In genomic region chr3:40847018-40847417, GRCm38 (mm10) we compare ENCODE assay signal across 8 mouse cellular contexts. TPM values are rescaled to one million over a fixed set of nuclear protein-coding genes. Genes with fewer than 3 reads are reported as not detected.
A peak's percentile ranks its signal among the peaks of the same experiment; 100 is the strongest.
DNase-seq lines count a peak whose midpoint lies in the region; ATAC-seq and TF ChIP-seq lines count a peak whose summit lies in the region.
"Not testable (repeated sequence)": the region's sequence is repeated elsewhere in the genome, so short reads cannot be mapped to it uniquely, and the experiment has no call there.

No protein-coding gene starts in this region.

- TF ChIP-seq POLR2A in CH12.LX (IDR thresholded peaks at IDR 0.05; ENCODE audit: low read depth, low read length), result not testable (repeated sequence)

- H3K36me3 ChIP-seq in CH12.LX (replicated peaks in 1 of 2; ENCODE audit: control insufficient read depth in 1 of 2, insufficient read depth in 1 of 2, low read length in 1 of 2); forebrain, embryonic 11.5 days (ENCODE audit: control insufficient read depth, insufficient read depth, low read length); heart, postnatal 0 days (replicated peaks; ENCODE audit: control insufficient read depth, insufficient read depth, low read length); lung, embryonic 14.5 days (ENCODE audit: insufficient read depth): not testable (repeated sequence)

- in situ Hi-C loops in CH12.LX (cut with MboI; ENCODE audit: low pct_ligation_motif_present, low pct_unique_long_range_greater_than_20kb, low sequenced_read_pairs), result not testable (repeated sequence)

- not testable (repeated sequence) for H3K9me3 ChIP-seq in CH12.LX (replicated peaks; ENCODE audit: low read length); forebrain, embryonic 11.5 days (ENCODE audit: control insufficient read depth, low read length); heart, postnatal 0 days (replicated peaks; ENCODE audit: control insufficient read depth, low read length); lung, embryonic 14.5 days (ENCODE audit: low read depth, low read length)

- 0% methylated on average over 12 of the region's 21 CpGs for WGBS in forebrain, embryonic 11.5 days
- under 1% methylated on average over 17 of the region's 21 CpGs for WGBS in heart, postnatal 0 days
- WGBS in lung, embryonic 14.5 days, result 1% methylated on average over 16 of the region's 21 CpGs

- dilution Hi-C loops in CH12.LX (cut with MboI; ENCODE audit: extremely low pct_ligation_motif_present, extremely low pct_unique_long_range_greater_than_20kb, low sequenced_read_pairs), result not testable (repeated sequence)

- H3K27ac ChIP-seq in CH12.LX (ENCODE audit: insufficient read depth, low read depth); forebrain, embryonic 11.5 days (ENCODE audit: low read depth, low read length): not testable (repeated sequence)
- H3K27ac ChIP-seq in heart, postnatal 0 days (ENCODE audit: low read depth), result peak overlapping the region; percentile 74
- H3K27ac ChIP-seq in lung, embryonic 14.5 days (ENCODE audit: low read depth), result 0 out of 2 replicates have a peak overlapping the region, but pooled peaks have one; percentile 30

- peak overlapping the region; percentile 27; the same call in 1 of the 2 replicates for H3K4me2 ChIP-seq in CH12.LX (ENCODE audit: insufficient read depth, low read depth, poor library complexity, severe bottlenecking)
- peak overlapping the region; percentile 59 for H3K4me2 ChIP-seq in forebrain, embryonic 11.5 days (ENCODE audit: low read depth, low read length, severe bottlenecking)
- peak overlapping the region; percentile 75 for H3K4me2 ChIP-seq in heart, postnatal 0 days (ENCODE audit: low read depth, low read length)
- peak overlapping the region; percentile 71 for H3K4me2 ChIP-seq in lung, embryonic 14.5 days

- peak overlapping the region; percentile 22 for H3K9ac ChIP-seq in CH12.LX (ENCODE audit: insufficient read depth, low read depth)
- H3K9ac ChIP-seq in forebrain, embryonic 11.5 days (ENCODE audit: low read length), result peak overlapping the region; percentile 37
- peak overlapping the region; percentile 42; the same call in 1 of the 2 replicates for H3K9ac ChIP-seq in heart, postnatal 0 days (replicated peaks; ENCODE audit: low read depth, low read length)
- peak overlapping the region; percentile 47 for H3K9ac ChIP-seq in lung, embryonic 14.5 days

- peak in 1 of 2 experiments; percentile 56; a peak in 2 of 4 replicates for TF ChIP-seq CTCF in CH12.LX (conservative IDR thresholded peaks at IDR 0.05 in 1 of 2, IDR thresholded peaks at IDR 0.05 in 1 of 2; ENCODE audit: low read depth in 2 of 2, low read length in 2 of 2)
- TF ChIP-seq CTCF in heart, postnatal 0 days (IDR thresholded peaks at IDR 0.05; ENCODE audit: low read depth), result peak; percentile 43
- TF ChIP-seq CTCF in lung, embryonic 14.5 days (IDR thresholded peaks at IDR 0.05; ENCODE audit: low read depth), result peak; percentile 50

- not testable (repeated sequence) for H3K4me1 ChIP-seq in CH12.LX (ENCODE audit: control insufficient read depth in 1 of 2, insufficient read depth in 2 of 2); forebrain, embryonic 11.5 days (replicated peaks; ENCODE audit: control insufficient read depth, insufficient read depth, low read length); heart, postnatal 0 days (ENCODE audit: control insufficient read depth, insufficient read depth); lung, embryonic 14.5 days (ENCODE audit: insufficient read depth)

- DNase-seq in CH12.LX (ENCODE audit: extremely low read depth), result peak; percentile 44
- DNase-seq in c-Kit-positive CD71-negative TER-119-negative erythroid progenitor cells, embryonic 14.5 days (ENCODE audit: low read depth), result peak; percentile 22
- DNase-seq in forebrain, embryonic 11.5 days (ENCODE audit: low spot score), result peak; percentile 77
- DNase-seq in heart, postnatal 0 days (ENCODE audit: low spot score), result peak; percentile 30
- peak; percentile 53 for DNase-seq in layer of hippocampus, adult 11-12 months (ENCODE audit: low spot score)
- peak; percentile 50 for DNase-seq in lung, embryonic 14.5 days
- DNase-seq in testis, postnatal 14 days (ENCODE audit: low spot score), result peak; percentile 68

- not testable (repeated sequence) for H3K27me3 ChIP-seq in CH12.LX (replicated peaks); forebrain, embryonic 11.5 days (ENCODE audit: control insufficient read depth, insufficient read depth, low read length); heart, postnatal 0 days (ENCODE audit: control insufficient read depth, insufficient read depth, low read length); lung, embryonic 14.5 days (ENCODE audit: insufficient read depth, low read length)

- not testable (repeated sequence) for TF ChIP-seq RAD21 in CH12.LX (IDR thresholded peaks at IDR 0.05; ENCODE audit: low read depth, low read length)

- TF ChIP-seq EP300 in CH12.LX (IDR thresholded peaks at IDR 0.05; ENCODE audit: low read length); heart, postnatal 0 days (IDR thresholded peaks at IDR 0.05; ENCODE audit: low read depth): not testable (repeated sequence)

- ATAC-seq in forebrain, embryonic 11.5 days (replicated peaks; ENCODE audit: low FRiP score); lung, embryonic 14.5 days (ENCODE audit: insufficient read depth): not testable (repeated sequence)
- peak; percentile 39 for ATAC-seq in heart, postnatal 0 days (ENCODE audit: insufficient read depth, low read depth)
- peak; percentile 41; the same call in 1 of the 2 replicates for ATAC-seq in neutrophil, adult 5-6 weeks (ENCODE audit: extremely low read depth, insufficient number of reproducible peaks, low FRiP score, poor library complexity, severe bottlenecking)

- peak overlapping the region; percentile 33 to 76 (median 56) for H3K4me3 ChIP-seq in CH12.LX (replicated peaks in 1 of 3; ENCODE audit: low read depth in 2 of 3, low read length in 2 of 3, poor library complexity in 1 of 3)
- H3K4me3 ChIP-seq in forebrain, embryonic 11.5 days (ENCODE audit: low read depth, low read length), result peak overlapping the region; percentile 38
- H3K4me3 ChIP-seq in heart, postnatal 0 days (ENCODE audit: low read depth, low read length), result peak overlapping the region; percentile 57
- peak overlapping the region; percentile 46 for H3K4me3 ChIP-seq in lung, embryonic 14.5 days (ENCODE audit: low read depth, low read length)

- H3K79me2 ChIP-seq in CH12.LX (replicated peaks; ENCODE audit: control insufficient read depth, extremely low read depth, insufficient read depth, poor library complexity, severe bottlenecking), result not testable (repeated sequence)

TF ChIP-seq in CH12.LX, 34 proteins besides CTCF, POLR2A, EP300 and RAD21:
- peak; percentile 22 for TF ChIP-seq SMC3 (IDR thresholded peaks at IDR 0.05; ENCODE audit: low read depth, low read length)

RNA-seq across cellular contexts. Expression of gene Abhd18, which starts 0.2 kb away (rescaled TPM):
- total RNA-seq in CH12.LX (2012; rRNA removed) (3.2 and 8.5 TPM in 2 replicates), CH12.LX (2014; rRNA removed) (12.2 and 13.4 TPM in 2 replicates)
- polyA plus RNA-seq in CH12.LX (2012; ENCODE audit: insufficient read length, low read depth), result 3.7 and 4.7 TPM in 2 replicates
- polyA plus RNA-seq in forebrain, embryonic 11.5 days (2014; fragmentation: Nextera tagmentation; extraction: Ambion mirVana), result 6.1 and 8.4 TPM in 2 replicates
- total RNA-seq in heart, postnatal 0 days (2014; rRNA removed; ENCODE audit: low replicate concordance), result 22.9 and 31.2 TPM in 2 replicates
- polyA plus RNA-seq in heart, postnatal 0 days (2015; fragmentation: Nextera tagmentation; extraction: Ambion mirVana), result 24.5 and 33.6 TPM in 2 replicates
- polyA plus RNA-seq in lung, embryonic 14.5 days (2014; fragmentation: Nextera tagmentation; extraction: Ambion mirVana), result 5.8 and 6.3 TPM in 2 replicates
- 12.5 and 13.0 TPM in 2 replicates for total RNA-seq in neutrophil, adult 5-6 weeks (2017)

RNA-seq across cellular contexts. Expression of gene Mfsd8, which starts 0.3 kb away (rescaled TPM):
- 3.8 and 4.1 TPM in 2 replicates for total RNA-seq in CH12.LX (2012; rRNA removed)
- total RNA-seq in CH12.LX (2014; rRNA removed), result 7.7 and 8.0 TPM in 2 replicates
- polyA plus RNA-seq in CH12.LX (2012; ENCODE audit: insufficient read length, low read depth), result 6.0 and 10.0 TPM in 2 replicates
- polyA plus RNA-seq in forebrain, embryonic 11.5 days (2014; fragmentation: Nextera tagmentation; extraction: Ambion mirVana), result 8.3 and 8.5 TPM in 2 replicates
- 18.6 and 21.1 TPM in 2 replicates for total RNA-seq in heart, postnatal 0 days (2014; rRNA removed; ENCODE audit: low replicate concordance)
- polyA plus RNA-seq in heart, postnatal 0 days (2015; fragmentation: Nextera tagmentation; extraction: Ambion mirVana), result 7.1 and 7.7 TPM in 2 replicates
- 7.1 and 8.6 TPM in 2 replicates for polyA plus RNA-seq in lung, embryonic 14.5 days (2014; fragmentation: Nextera tagmentation; extraction: Ambion mirVana)
- 7.9 and 9.1 TPM in 2 replicates for total RNA-seq in neutrophil, adult 5-6 weeks (2017)

RNA-seq across cellular contexts. Expression of gene Plk4, which starts 47.2 kb away (rescaled TPM):
- total RNA-seq in CH12.LX (2012; rRNA removed) (39.2 and 41.1 TPM in 2 replicates), CH12.LX (2014; rRNA removed) (43.2 and 46.0 TPM in 2 replicates)
- polyA plus RNA-seq in CH12.LX (2012; ENCODE audit: insufficient read length, low read depth), result 36.3 and 39.0 TPM in 2 replicates
- 83.7 and 92.1 TPM in 2 replicates for polyA plus RNA-seq in forebrain, embryonic 11.5 days (2014; fragmentation: Nextera tagmentation; extraction: Ambion mirVana)
- 7.1 and 14.5 TPM in 2 replicates for total RNA-seq in heart, postnatal 0 days (2014; rRNA removed; ENCODE audit: low replicate concordance)
- polyA plus RNA-seq in heart, postnatal 0 days (2015; fragmentation: Nextera tagmentation; extraction: Ambion mirVana), result 10.2 and 11.6 TPM in 2 replicates
- polyA plus RNA-seq in lung, embryonic 14.5 days (2014; fragmentation: Nextera tagmentation; extraction: Ambion mirVana), result 76.3 and 79.4 TPM in 2 replicates
- 13.9 and 16.4 TPM in 2 replicates for total RNA-seq in neutrophil, adult 5-6 weeks (2017)

RNA-seq across cellular contexts. Expression of gene 1700034I23Rik, which starts 55.3 kb away (rescaled TPM):
- 0.04 TPM in 1 of 2 replicates, not detected in the other for total RNA-seq in CH12.LX (2012; rRNA removed)
- total RNA-seq in CH12.LX (2014; rRNA removed), result not detected in 2 replicates
- polyA plus RNA-seq in CH12.LX (2012; ENCODE audit: insufficient read length, low read depth), result not detected in 2 replicates
- polyA plus RNA-seq in forebrain, embryonic 11.5 days (2014; fragmentation: Nextera tagmentation; extraction: Ambion mirVana), result not detected in 2 replicates
- total RNA-seq in heart, postnatal 0 days (2014; rRNA removed; ENCODE audit: low replicate concordance), result not detected in 2 replicates
- polyA plus RNA-seq in heart, postnatal 0 days (2015; fragmentation: Nextera tagmentation; extraction: Ambion mirVana), result 0.11 TPM in 2 replicates
- 0.18 and 0.27 TPM in 2 replicates for polyA plus RNA-seq in lung, embryonic 14.5 days (2014; fragmentation: Nextera tagmentation; extraction: Ambion mirVana)
- total RNA-seq in neutrophil, adult 5-6 weeks (2017), result 0.12 TPM in 1 of 2 replicates, not detected in the other

Comparison
In these comparisons a context has a peak if more than half of its experiments do, and no peak if none do; other contexts are left out.
1. DNase-seq: peak in every context shown above with its lines; median percentile 77 in forebrain, embryonic 11.5 days; 68 in testis, postnatal 14 days; 53 in layer of hippocampus, adult 11-12 months; 50 in lung, embryonic 14.5 days; 44 in CH12.LX; 30 in heart, postnatal 0 days; 22 in c-Kit-positive CD71-negative TER-119-negative erythroid progenitor cells, embryonic 14.5 days.